8 mouse cellular contexts compared by ENCODE assay signal in the genomic region with DNA sequence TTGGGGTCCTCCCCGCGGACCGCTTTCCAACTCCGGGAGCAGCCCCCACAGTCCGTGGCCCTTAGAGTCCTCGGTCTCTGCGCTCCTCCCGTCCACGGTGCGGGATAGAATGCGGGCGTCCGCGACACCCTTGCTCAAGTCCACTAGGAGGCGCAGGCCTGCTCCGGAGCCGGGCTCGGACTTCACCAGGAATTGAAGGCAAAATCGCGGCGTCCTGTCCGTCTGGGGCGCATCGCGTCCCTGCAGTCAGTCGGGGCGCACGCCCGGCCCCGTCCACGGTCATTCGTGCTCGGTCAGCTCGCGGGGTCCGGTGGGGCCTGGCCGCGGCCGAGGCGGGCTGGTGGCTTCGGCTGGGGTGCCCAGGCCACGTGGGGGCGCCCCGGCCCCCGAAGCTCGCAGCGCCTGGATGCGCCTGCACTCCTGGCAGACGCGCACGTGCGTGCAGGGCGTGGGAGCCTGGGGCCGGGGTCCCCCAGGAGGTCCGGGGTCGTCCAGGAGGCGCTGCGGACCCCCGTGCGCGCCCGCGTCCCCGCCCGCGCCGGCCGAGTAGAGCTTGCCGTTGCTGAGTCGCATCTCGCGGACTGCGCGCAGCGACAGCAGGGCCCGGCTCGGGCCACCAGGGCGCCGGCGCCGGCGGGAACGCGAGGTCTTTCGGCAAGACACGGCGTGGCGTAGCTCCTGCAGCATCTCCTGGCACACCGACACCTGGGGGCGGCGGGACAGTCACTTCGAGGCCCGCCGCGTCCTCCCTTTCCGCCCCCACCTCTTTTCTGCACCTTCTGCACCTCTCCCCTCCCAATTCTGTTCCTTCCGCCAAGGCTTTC. TPM values are rescaled to one million over a fixed set of nuclear protein-coding genes. Genes with fewer than 3 reads are reported as not detected.
DNase-seq lines count a peak whose midpoint lies in the region; ATAC-seq and TF ChIP-seq lines count a peak whose summit lies in the region.

No protein-coding gene starts in this region.

- no peak overlapping the region for H3K27ac ChIP-seq in heart, embryonic 13.5 days (replicated peaks)
- H3K27ac ChIP-seq in liver, embryonic 16.5 days (ENCODE audit: low read length): no peak overlapping the region
- peak overlapping the region; percentile 100 for H3K27ac ChIP-seq in olfactory bulb, adult 2 months (ENCODE audit: insufficient read depth, low read depth, low read length)

- TF ChIP-seq CTCF in olfactory bulb, adult 2 months (IDR thresholded peaks at IDR 0.05; ENCODE audit: insufficient read depth, low read depth, low read length): peak; percentile 63; the same call in 1 of the 2 replicates

- H3K9ac ChIP-seq in heart, embryonic 13.5 days: 0 out of 2 replicates have a peak overlapping the region, but pooled peaks have one; percentile 28
- H3K9ac ChIP-seq in liver, embryonic 16.5 days (ENCODE audit: low read depth, low read length): no peak overlapping the region

- H3K27me3 ChIP-seq in heart, embryonic 13.5 days (replicated peaks): peaks cover 86% of the 10 kb centered on the region
- peaks cover 62% of the 10 kb centered on the region for H3K27me3 ChIP-seq in liver, embryonic 16.5 days (ENCODE audit: control insufficient read depth, insufficient read depth, low read depth, low read length)

- H3K4me1 ChIP-seq in heart, embryonic 13.5 days: peaks cover 25% of the 10 kb centered on the region
- no peaks in the 10 kb centered on the region; the same call in 1 of the 2 replicates for H3K4me1 ChIP-seq in liver, embryonic 16.5 days (ENCODE audit: control insufficient read depth, low read depth, low read length)
- H3K4me1 ChIP-seq in olfactory bulb, adult 2 months (ENCODE audit: control insufficient read depth, insufficient read depth, low read length): peaks cover 50% of the 10 kb centered on the region

- H3K4me2 ChIP-seq in heart, embryonic 13.5 days: peak overlapping the region; percentile 69
- peak overlapping the region; percentile 53 for H3K4me2 ChIP-seq in liver, embryonic 16.5 days (ENCODE audit: low read depth, low read length)

- ATAC-seq in heart, embryonic 13.5 days (ENCODE audit: extremely low read depth, insufficient number of reproducible peaks, low FRiP score, low TSS enrichment): no peak
- ATAC-seq in liver, embryonic 16.5 days (ENCODE audit: low read depth): no peak

- no peak for TF ChIP-seq POLR2A in olfactory bulb, adult 2 months (IDR thresholded peaks at IDR 0.05; ENCODE audit: insufficient read depth, low read depth, low read length)

- DNase-seq in urinary bladder, postnatal 25 days (ENCODE audit: low spot score): peak; percentile 21
- no peak for DNase-seq in urinary bladder, postnatal 10 days (ENCODE audit: low spot score)
- peak; percentile 91 for DNase-seq in cerebellum, postnatal 25 days
- peak; percentile 32 for DNase-seq in kidney, postnatal 14 days
- DNase-seq in gastrocnemius, adult 18-20 months (ENCODE audit: low spot score): no peak

- peaks cover 32% of the 10 kb centered on the region for H3K36me3 ChIP-seq in heart, embryonic 13.5 days
- H3K36me3 ChIP-seq in liver, embryonic 16.5 days (ENCODE audit: control insufficient read depth, insufficient read depth): no peaks in the 10 kb centered on the region

- H3K9me3 ChIP-seq in heart, embryonic 13.5 days: no peaks in the 10 kb centered on the region
- no peaks in the 10 kb centered on the region for H3K9me3 ChIP-seq in liver, embryonic 16.5 days (replicated peaks; ENCODE audit: control insufficient read depth, low read length)

- H3K4me3 ChIP-seq in heart, embryonic 13.5 days: peak overlapping the region; percentile 44
- H3K4me3 ChIP-seq in liver, embryonic 16.5 days (ENCODE audit: low read depth, low read length): peak overlapping the region; percentile 26
- peak overlapping the region; percentile 50 for H3K4me3 ChIP-seq in olfactory bulb, adult 2 months (ENCODE audit: insufficient read depth, low read depth, low read length)

- 1% methylated on average over 90 of the region's 97 CpGs for WGBS in heart, embryonic 13.5 days
- 1% methylated on average over 90 of the region's 97 CpGs for WGBS in liver, embryonic 16.5 days (ENCODE audit: insufficient replicate concordance)
- WGBS in olfactory bulb, adult 2 months: 4% methylated on average over 97 of the region's 97 CpGs

RNA-seq across cellular contexts. Expression of a gene that starts 4.5 kb away (rescaled TPM):
- 1.4 and 1.6 TPM in 2 replicates for polyA plus RNA-seq in heart, embryonic 13.5 days (2015; fragmentation: Nextera tagmentation; extraction: Ambion mirVana)
- 0.95 and 1.1 TPM in 2 replicates for polyA plus RNA-seq in liver, embryonic 16.5 days (2015; fragmentation: Nextera tagmentation; extraction: Ambion mirVana)
- polyA plus RNA-seq in olfactory bulb, adult 2 months (2012; ENCODE audit: insufficient read depth, insufficient read length, low replicate concordance, missing spikeins): 361 and 745 TPM in 2 replicates
- under 1 TPM; 0.17 to 0.23 TPM for total RNA-seq in gastrocnemius, adult 18-20 months (2021)

RNA-seq across cellular contexts. Expression of a gene that starts 37.7 kb away (rescaled TPM):
- 185 and 197 TPM in 2 replicates for polyA plus RNA-seq in heart, embryonic 13.5 days (2015; fragmentation: Nextera tagmentation; extraction: Ambion mirVana)
- 56.4 and 58.7 TPM in 2 replicates for polyA plus RNA-seq in liver, embryonic 16.5 days (2015; fragmentation: Nextera tagmentation; extraction: Ambion mirVana)
- not detected in 2 replicates for polyA plus RNA-seq in olfactory bulb, adult 2 months (2012; ENCODE audit: insufficient read depth, insufficient read length, low replicate concordance, missing spikeins)
- 100 to 1,000 TPM; 222 to 264 TPM for total RNA-seq in gastrocnemius, adult 18-20 months (2021)

Comparison
In these comparisons a context has a peak if more than half of its experiments do, and no peak if none do; other contexts are left out.
1. DNase-seq: peak in urinary bladder, postnatal 25 days (single experiment), cerebellum, postnatal 25 days (2 of 2) and kidney, postnatal 14 days (single experiment); none in urinary bladder, postnatal 10 days (single experiment) and gastrocnemius, adult 18-20 months (single experiment).
2. RNA of a gene that starts 4.5 kb away (polyA plus RNA-seq): 361 to 745 TPM in olfactory bulb, adult 2 months; 1.4 to 1.6 TPM in heart, embryonic 13.5 days and 0.95 to 1.1 TPM in liver, embryonic 16.5 days; every median in the first group is over 100 times any median in the second.
3. Peak in every context shown above with its lines, with median percentiles within 50 percentile points of each other: H3K4me3 ChIP-seq.